Mouse (Mus musculus) gastrocnemius, postnatal 36 days (tissue): ENCODE results near the gene Katnbl1. TPM values are rescaled to one million over a fixed set of nuclear protein-coding genes. Genes with fewer than 3 reads are reported as not detected.
A peak's percentile ranks its signal among the peaks of the same experiment; 100 is the strongest.

Experiments used
- DNase-seq, 2 experiments: peaks; one replicate each; pipeline ENCODE4 v3.0.0; 2022
- intact Hi-C: fragments of 180-260 bp; cut with DNase I; formaldehyde crosslinking; loops from one replicate; pipeline ENCODE4 v1.15.1; 2025
- long read RNA-seq, 2 experiments: library from polyadenylated mRNA; stranded (forward); transcript quantifications; one replicate each; pipeline ENCODE4 v2.0.0; 2021
- total RNA-seq, 2 experiments: library from RNA; stranded (reverse); gene quantifications; 2 replicates each; pipeline ENCODE4 v1.2.3; 2021

Gene Katnbl1
- total RNA-seq = 1 to 10 TPM; 1.9 to 3.1 TPM
- long read RNA-seq, experiment 1, partial matches to known transcripts = 0 of 2 reads
- long read RNA-seq, experiment 1, other reads (novel, unspliced or antisense) = 0 of 2 reads
- long read RNA-seq, experiment 2, partial matches to known transcripts = 2 of 7 reads
- long read RNA-seq, experiment 2, other reads (novel, unspliced or antisense) = 1 of 7 reads

DNA sequence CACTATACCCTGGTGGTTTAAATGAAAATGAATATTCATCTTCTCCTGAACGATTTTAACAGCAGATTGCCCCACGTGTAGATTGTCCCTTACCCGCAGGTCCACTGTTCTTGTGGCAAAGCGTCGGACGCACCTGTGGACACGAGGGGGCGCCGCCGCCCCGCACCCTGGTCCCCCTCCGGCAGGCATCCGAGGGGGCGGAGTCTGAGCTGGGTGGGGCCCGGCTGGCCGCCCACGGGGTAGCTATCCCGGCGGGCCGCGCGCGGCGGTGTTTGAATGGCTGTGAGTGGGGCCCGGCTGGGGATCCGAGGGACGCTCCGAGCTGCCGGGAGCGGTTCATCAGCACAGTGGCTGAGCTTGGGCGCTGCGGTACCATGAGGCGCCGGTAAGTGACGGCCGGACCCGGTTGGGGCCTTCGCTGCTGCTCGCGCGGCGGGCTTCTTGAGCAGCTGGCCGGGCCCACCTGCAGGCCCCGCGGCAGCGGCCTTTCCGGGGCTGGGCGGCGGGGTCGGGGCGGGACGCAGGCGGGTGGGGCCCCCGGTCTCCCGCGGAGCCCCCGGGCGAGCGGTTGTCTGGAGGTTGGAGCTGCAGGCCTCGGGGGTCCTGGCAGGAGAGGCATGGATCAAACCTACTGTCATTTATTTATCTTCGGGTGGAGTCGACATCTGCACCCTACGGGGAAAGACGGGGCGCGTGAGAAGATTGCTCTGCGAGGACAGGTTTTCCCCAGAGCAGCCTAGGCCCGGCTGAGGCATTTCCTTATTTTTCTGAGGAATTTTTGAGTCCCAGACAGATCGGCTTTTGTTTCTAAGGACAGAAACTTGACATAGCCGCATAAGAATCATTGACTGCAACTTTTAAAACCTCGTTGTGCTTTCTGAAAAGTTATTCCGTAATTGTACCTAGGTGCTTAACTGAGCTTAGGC lies at the start of gene Katnbl1:
Gene Katnbl1, plus strand, starts transcription at position 239 of the 926 bp plus-strand sequence.
- DNase-seq = peak; percentile 91 to 93
- intact Hi-C loops = loop anchor here (2.0 to 5.0 kb wide), 2 partner anchors 73 to 104 kb away; partner anchors contain the start of gene Emc7

DNA sequence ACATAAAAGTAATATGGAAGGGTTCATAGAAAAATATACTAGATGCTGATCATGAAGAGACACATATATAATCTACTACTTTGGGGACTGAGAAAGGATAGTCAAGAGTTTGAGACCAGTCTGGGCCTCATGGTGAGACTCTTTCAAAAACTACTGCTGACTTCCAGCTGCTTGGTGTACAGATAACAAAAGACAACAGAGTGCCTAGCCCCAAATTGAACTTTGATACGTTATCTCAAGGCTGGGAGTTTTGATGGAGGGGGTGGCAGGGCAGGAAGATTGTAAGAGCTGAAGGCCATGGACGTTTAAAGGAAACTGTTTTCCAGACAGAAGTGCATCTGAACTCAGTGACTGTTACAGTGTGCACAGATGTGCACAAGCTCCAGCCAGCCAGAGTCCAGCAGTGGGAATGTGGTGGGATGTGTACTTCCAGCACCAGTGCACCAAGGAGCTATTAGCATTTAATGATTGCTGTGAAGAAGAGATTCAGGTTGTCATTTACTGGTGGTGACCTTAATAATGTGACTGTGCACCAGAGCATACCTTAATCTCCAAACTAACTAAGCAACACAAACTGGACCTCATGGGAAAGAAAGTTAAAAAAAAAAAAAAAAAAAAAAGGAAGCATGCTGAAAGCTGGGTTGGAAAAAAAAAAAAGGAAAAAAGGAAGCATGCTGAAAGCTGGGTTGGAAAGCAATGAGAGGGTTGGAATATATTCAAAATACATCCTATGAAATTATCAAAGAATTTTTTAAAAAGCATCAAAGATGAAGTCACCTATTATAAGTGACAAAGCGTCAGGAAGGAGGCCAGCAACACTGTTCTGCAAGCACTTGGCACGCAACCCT lies 46.7 kb upstream of the Katnbl1 start:
- intact Hi-C loops = loop anchor here (10.0 kb wide), 1 partner anchor 87 kb away; no protein-coding TSS in a partner anchor
- no peak for DNase-seq

GRCm38 (mm10) chr2:112337211-112337610 lies 41.8 kb upstream of the Katnbl1 start:
- DNase-seq = no peak
- intact Hi-C loops = loop anchor here (10.0 kb wide), 1 partner anchor 92 kb away; no protein-coding TSS in a partner anchor

GRCm38 (mm10) chr2:112339736-112340135 lies 39.3 kb upstream of the Katnbl1 start:
- intact Hi-C loops = loop anchor here (10.0 kb wide), 1 partner anchor 95 kb away; no protein-coding TSS in a partner anchor
- no peak for DNase-seq

DNA sequence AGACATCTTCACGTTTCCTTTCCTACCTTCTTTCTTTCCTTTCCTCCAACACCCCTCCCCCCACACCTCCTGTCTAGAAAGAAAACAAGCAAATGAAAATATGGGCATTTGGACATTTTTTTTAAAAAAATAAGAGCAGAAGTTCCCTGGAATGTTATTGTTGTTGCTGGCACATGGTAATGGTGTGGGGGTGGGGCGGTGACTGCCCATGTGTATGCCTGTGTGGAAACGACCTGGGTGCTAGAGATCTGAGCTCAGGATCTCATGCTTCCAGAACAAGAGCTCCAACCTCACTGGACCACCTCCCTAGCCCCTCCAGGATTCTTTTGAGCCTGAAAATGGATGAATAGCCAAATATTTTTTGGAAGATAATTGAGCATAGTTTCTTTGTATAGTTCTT lies 37.9 kb upstream of the Katnbl1 start:
- intact Hi-C loops = no loop called here
- no peak for DNase-seq

GRCm38 (mm10) chr2:112348246-112348645 lies 30.8 kb upstream of the Katnbl1 start:
- intact Hi-C loops = no loop called here
- DNase-seq = no peak

DNA sequence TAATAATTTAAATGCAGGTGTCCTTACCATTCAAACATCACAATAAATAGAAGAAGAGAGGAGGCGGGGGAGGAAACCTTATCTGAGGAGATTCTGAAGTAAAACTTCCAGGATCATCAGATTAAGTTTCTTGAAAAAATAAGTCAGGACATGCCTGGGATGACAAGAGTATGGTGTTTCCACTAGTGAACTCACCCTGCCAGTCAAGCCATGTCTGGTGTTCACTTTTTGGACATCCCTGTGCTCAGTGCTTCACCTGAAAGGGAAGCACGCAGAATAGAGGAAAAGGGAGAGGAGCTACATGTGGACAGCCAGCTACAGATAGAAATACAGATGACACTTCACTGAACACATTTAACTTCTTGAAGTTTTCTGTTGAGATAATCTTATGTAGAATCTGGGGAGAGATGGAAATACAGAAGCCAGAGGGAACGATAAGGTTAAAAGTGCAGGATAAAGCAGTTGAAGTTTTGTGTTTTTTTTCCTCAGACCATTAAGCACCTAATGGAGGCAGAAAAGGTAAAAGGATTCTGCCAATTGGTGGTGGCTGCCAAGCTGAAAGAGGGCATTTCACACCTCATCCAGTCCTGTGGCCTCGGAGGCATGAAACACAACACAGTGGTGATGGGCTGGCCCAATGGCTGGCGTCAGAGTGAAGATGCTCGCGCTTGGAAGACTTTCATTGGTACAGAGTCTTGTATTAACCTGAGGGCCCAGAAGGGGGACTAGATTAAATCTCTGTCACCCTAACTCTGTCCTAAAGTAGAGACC lies 25.1 kb upstream of the Katnbl1 start:
- no peak for DNase-seq
- intact Hi-C loops = no loop called here

GRCm38 (mm10) chr2:112359611-112360010 lies 19.4 kb upstream of the Katnbl1 start:
- DNase-seq = no peak
- intact Hi-C loops = loop anchor here (5.0 kb wide), 1 partner anchor 122 kb away; the partner anchor contains the start of gene Lpcat4

GRCm38 (mm10) chr2:112360012-112360780 lies 18.8 kb upstream of the Katnbl1 start:
- DNase-seq = no peak
- intact Hi-C loops = loop anchor here (5.0 kb wide), 1 partner anchor 123 kb away; the partner anchor contains the start of gene Lpcat4

GRCm38 (mm10) chr2:112360781-112361169 lies 18.2 kb upstream of the Katnbl1 start:
- intact Hi-C loops = loop anchor here (5.0 kb wide), 1 partner anchor 123 kb away; the partner anchor contains the start of gene Lpcat4
- DNase-seq = no peak

- no peak for DNase-seq
- intact Hi-C loops = loop anchor here (5.0 kb wide), 1 partner anchor 105 kb away; the partner anchor contains the start of gene Nop10
Measured at GRCm38 (mm10) chr2:112367222-112367621, 11.8 kb upstream of the Katnbl1 start.

DNA sequence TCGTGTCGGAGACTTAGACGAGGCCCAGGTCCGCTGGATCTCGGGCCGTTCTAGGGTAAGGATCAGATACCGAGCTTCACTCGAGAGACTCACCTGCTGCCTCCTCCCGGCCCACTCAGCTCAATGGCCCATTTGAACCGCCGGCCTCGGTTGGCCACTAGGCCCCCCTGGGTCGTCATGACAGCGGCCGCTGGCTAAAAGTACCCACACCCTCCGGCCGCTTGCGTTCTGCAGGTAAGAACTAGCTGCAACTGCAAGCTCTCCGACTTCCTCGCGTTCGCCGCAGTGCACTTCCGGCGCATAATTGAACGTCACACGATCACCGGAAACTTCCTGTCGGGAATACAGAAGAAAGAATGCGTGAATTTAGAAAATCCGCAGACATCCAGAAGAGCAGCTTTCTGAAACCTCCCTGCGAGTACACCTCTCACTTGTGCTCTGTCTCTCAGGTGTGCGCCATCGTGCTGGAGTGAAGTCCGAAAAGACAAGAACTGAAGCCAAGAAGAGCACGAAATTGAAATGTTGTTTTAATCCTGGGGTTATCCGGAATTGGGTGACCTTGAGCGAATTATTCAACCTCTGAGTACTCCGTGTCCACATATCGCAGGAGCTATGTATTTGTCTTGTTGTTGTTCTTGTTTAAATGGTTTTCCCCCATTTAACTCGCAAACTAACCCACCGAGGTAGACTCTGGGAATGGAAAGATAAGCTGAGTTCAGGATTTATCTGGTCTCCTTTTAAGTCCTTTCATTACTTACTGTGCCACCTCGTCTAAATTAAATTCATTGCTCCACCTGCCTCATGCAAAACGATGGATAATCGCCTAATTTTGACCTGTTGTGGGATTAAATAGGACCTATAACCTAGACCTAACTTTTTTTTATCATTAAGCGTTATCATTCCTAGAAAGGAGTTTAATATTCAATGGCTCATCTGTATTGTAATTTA lies 11.0 kb upstream of the Katnbl1 start, which contains the start of gene Emc4:
Gene Emc4, minus strand, starts transcription at position 302 of the 948 bp plus-strand sequence.
- intact Hi-C loops = loop anchor here (5.0 kb wide), 1 partner anchor 106 kb away; the partner anchor contains the start of gene Nop10
- peak; percentile 76 to 84 for DNase-seq

- intact Hi-C loops = loop anchor here (5.0 kb wide), 1 partner anchor 108 kb away; the partner anchor contains the start of gene Nop10
- peak; percentile 57 to 70 for DNase-seq
Measured at GRCm38 (mm10) chr2:112369941-112370340, 9.1 kb upstream of the Katnbl1 start.

DNA sequence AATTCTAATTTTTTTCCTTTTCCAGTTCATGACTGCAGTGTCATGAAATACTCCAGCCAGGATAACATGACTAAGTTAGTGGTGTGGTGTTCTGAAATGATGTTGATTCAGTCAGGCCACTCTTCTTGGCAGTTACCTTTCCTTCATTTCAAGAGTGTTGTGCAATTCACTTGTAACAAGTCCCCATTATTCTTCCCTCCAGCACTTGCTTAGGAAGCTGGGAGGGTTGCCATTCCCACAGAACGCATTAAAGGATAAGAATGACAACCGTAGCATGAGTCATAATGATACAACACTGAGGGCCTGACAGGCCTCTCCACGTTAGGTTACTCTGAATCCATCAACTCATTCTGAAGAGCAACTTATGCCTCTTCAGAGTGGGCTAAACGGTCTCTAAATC lies 5.9 kb upstream of the Katnbl1 start:
- intact Hi-C loops = no loop called here
- no peak for DNase-seq

DNA sequence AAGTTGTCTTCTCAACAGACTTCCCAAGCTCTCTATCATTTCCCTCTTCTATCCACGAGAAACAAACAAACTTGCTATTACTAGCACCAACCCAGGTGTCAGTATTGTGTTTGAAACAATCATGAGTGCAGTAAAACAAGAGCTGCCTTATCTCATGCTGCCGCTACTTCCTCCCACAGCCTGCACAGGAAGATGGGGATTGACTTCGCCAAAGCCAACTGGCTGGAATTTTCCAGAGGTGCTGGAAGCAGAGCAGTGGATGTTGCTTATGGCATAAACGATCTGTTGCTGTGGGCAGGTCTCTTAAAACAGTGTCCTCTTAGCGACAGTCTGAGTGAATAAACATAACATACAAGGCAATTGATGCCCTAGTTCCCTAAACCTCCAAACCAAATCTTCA lies 4.4 kb upstream of the Katnbl1 start:
- DNase-seq = no peak
- intact Hi-C loops = loop anchor here (5.0 kb wide), 1 partner anchor 78 kb away; the partner anchor contains the start of gene Emc7

DNA sequence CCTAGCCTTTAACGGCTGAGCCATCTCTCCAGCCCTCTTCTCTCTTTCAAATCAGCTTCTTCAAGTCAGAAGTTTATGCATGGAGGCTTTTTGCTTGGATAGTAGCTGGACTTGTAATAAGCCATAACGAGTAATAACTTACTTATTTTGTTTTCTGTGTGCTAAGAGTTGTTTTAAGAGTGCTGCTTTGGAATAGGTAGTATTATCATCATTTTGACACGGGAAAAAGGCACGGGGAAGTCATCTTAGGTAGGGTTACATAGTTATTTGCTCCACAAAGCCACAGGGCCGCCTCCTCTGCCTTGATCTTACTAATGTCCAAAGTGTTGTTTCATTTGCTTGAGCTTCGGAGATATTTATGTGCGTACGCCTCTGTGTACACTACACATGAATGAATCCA lies 1.1 kb downstream of the Katnbl1 start:
- intact Hi-C loops = loop anchor here (5.0 kb wide), 1 partner anchor 392 kb away; no protein-coding TSS in a partner anchor

GRCm38 (mm10) chr2:112381219-112381618 lies 2.2 kb downstream of the Katnbl1 start:
- intact Hi-C loops = loop anchor here (5.0 kb wide), 1 partner anchor 391 kb away; no protein-coding TSS in a partner anchor
- no peak for DNase-seq

More for the DNA sequence above, 1.1 kb downstream of the Katnbl1 start:
- DNase-seq = no peak
